Mouse (Mus musculus) liver, adult 2 months (tissue): ENCODE data around the gene Mterf4. TPM values are rescaled to one million over a fixed set of nuclear protein-coding genes. Genes with fewer than 3 reads are reported as not detected.
A peak's percentile ranks its signal among the peaks of the same experiment; 100 is the strongest.

Experiments
- DNase-seq: peaks from one replicate; pipeline ENCODE4 v3.0.0-alpha.2; 2011; ENCODE audit warnings: low read depth, low spot score; ENCODE audit errors: extremely low read depth
- H3K27ac ChIP-seq: fragments of 200-500 bp; replicated peaks from 2 replicates; pipeline ENCODE4 v1.5.1; 2012; ENCODE audit warnings: low read depth, mild to moderate bottlenecking, control low read depth, inconsistent platforms, low read length; ENCODE audit not compliant: insufficient read depth
- H3K27me3 ChIP-seq: fragments of 200-500 bp; 2 replicates; pipeline ENCODE4 v1.6.1; 2012; ENCODE audit warnings: mild to moderate bottlenecking, moderate library complexity, low read length, inconsistent platforms; ENCODE audit not compliant: control insufficient read depth, insufficient read depth
- H3K36me3 ChIP-seq: fragments of 200-500 bp; 2 replicates; pipeline ENCODE4 v1.6.1; 2012; ENCODE audit warnings: low read length, inconsistent platforms; ENCODE audit not compliant: control insufficient read depth, insufficient read depth
- H3K4me1 ChIP-seq: fragments of 200-500 bp; 2 replicates; pipeline ENCODE4 v1.6.1; 2011; ENCODE audit warnings: low read length; ENCODE audit not compliant: control insufficient read depth, insufficient read depth
- H3K4me3 ChIP-seq: fragments of 200-500 bp; 2 replicates; pipeline ENCODE4 v1.5.1; 2011; ENCODE audit warnings: low read depth, mild to moderate bottlenecking, control low read depth, low read length, moderate library complexity; ENCODE audit not compliant: insufficient read depth
- H3K79me2 ChIP-seq: fragments of 200-500 bp; 2 replicates; pipeline ENCODE4 v1.6.1; 2012; ENCODE audit warnings: inconsistent platforms, mild to moderate bottlenecking, low read length, moderate library complexity; ENCODE audit not compliant: control insufficient read depth, insufficient read depth
- H3K9ac ChIP-seq: fragments of 200-500 bp; 2 replicates; pipeline ENCODE4 v1.6.1; 2012; ENCODE audit warnings: low read depth, mild to moderate bottlenecking, control low read depth, inconsistent platforms, low read length
- CTCF ChIP-seq: fragments of 200-500 bp; IDR thresholded peaks from 2 replicates; pipeline ENCODE4 v1.5.1; 2011; ENCODE audit warnings: low read depth, low read length, control low read depth
- POLR2A ChIP-seq: fragments of 200-500 bp; IDR thresholded peaks from 2 replicates; pipeline ENCODE4 v1.6.1; 2011; ENCODE audit warnings: low read length, control low read depth; ENCODE audit not compliant: insufficient read depth; ENCODE audit errors: extremely low read depth
- WGBS: fragments of 180-500 bp; shearing (Covaris S2); methylation state at CpG from one replicate; pipeline ENCODE4 v1.1.7; 2018; 5-methylcytosine and 5-hydroxymethylcytosine counted together
- polyA plus RNA-seq: library from polyadenylated mRNA; depleted of rRNA; stranded (reverse); fragments of >200 nt; gene quantifications from 2 replicates; pipeline ENCODE4 v1.2.3, GENCODE M21; 2012
- total RNA-seq: library from RNA; depleted of rRNA; stranded (reverse); fragments of >200 nt; gene quantifications from 2 replicates; pipeline ENCODE4 v1.2.3, GENCODE M21; 2014

The Mterf4 gene
- total and polyA plus RNA-seq, 2 experiments, result 11.0 to 24.6 TPM

GRCm38 (mm10) chr1:93342648-93343503 lies 37.2 kb upstream of the Mterf4 start, which contains the start of the genes Ppp1r7 and Pask:
Gene Ppp1r7, plus strand, starts transcription at chr1:93342854.
Gene Pask, minus strand, starts transcription at chr1:93343482.
- Histone ChIP-seq H3K79me2 (peaks cover 4% of the 10 kb centered on the region; the same call in 1 of the 2 replicates), H3K36me3 (no peaks in the 10 kb centered on the region; the same call in 1 of the 2 replicates), H3K4me3 (peak within 1 kb of the TSS; percentile 81), H3K9ac (peak within 1 kb of the TSS; percentile 79), H3K4me1 (peaks cover 5% of the 10 kb centered on the region; the same call in 1 of the 2 replicates), H3K27me3 (no peaks in the 10 kb centered on the region), H3K27ac (peak within 1 kb of the TSS; percentile 21; the same call in 1 of the 2 replicates)
- under 1% methylated on average over 63 of the region's 63 CpGs for WGBS
- DNase-seq, result peak; percentile 94
- TF ChIP-seq CTCF, result no peak
- no peak for TF ChIP-seq POLR2A

- H3K27me3 ChIP-seq, result no peaks in the 10 kb centered on the region
- no peaks in the 10 kb centered on the region for H3K4me1 ChIP-seq
- no peak overlapping the region for H3K4me3 ChIP-seq
- DNase-seq, result no peak
- no peaks in the 10 kb centered on the region for H3K36me3 ChIP-seq
- no peak overlapping the region for H3K27ac ChIP-seq
- WGBS, result 90% methylated on average over 2 of the region's 2 CpGs
- no peak overlapping the region for H3K9ac ChIP-seq
- H3K79me2 ChIP-seq, result no peaks in the 10 kb centered on the region
- TF ChIP-seq CTCF, result no peak
- TF ChIP-seq POLR2A, result no peak
These were observed 28.9 kb upstream of the Mterf4 start for GRCm38 (mm10) chr1:93334621-93335020.

- Histone ChIP-seq H3K36me3 (no peaks in the 10 kb centered on the region; the same call in 1 of the 2 replicates), H3K27me3 (no peaks in the 10 kb centered on the region), H3K9ac (no peak overlapping the region), H3K4me1 (no peaks in the 10 kb centered on the region), H3K4me3 (no peak overlapping the region), H3K79me2 (no peaks in the 10 kb centered on the region), H3K27ac (no peak overlapping the region)
- WGBS, result 86% methylated on average over 3 of the region's 3 CpGs
- no peak for DNase-seq
- TF ChIP-seq CTCF (no peak), POLR2A (no peak)
These were observed 20.7 kb upstream of the Mterf4 start for GRCm38 (mm10) chr1:93326446-93326845.

DNA sequence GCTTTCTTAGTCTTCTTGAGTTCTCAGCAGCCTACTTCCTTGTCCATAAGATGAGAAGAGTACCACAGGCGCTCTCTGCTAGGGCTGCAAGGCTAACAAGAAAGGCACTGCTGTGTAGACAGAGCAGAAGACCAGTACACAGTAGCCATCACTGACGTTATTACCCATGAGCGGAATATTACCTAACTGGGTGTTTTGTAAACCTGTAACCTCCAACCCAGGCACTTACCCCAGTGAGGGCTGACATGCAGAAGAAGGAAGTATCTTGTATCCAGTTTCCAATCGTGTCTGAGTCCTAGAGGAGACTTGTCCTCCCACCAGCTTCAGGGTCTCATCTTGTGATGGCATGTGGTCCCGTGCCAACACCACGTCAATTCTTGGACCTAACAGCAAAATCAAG lies 18.3 kb upstream of the Mterf4 start:
- no peak overlapping the region for H3K4me3 ChIP-seq
- TF ChIP-seq CTCF, result no peak
- TF ChIP-seq POLR2A, result no peak
- no peaks in the 10 kb centered on the region for H3K27me3 ChIP-seq
- no peak for DNase-seq
- no peaks in the 10 kb centered on the region for H3K79me2 ChIP-seq
- H3K4me1 ChIP-seq, result no peaks in the 10 kb centered on the region
- no peak overlapping the region for H3K27ac ChIP-seq
- H3K9ac ChIP-seq, result no peak overlapping the region
- WGBS, result 89% methylated on average over 6 of the region's 6 CpGs
- no peaks in the 10 kb centered on the region; the same call in 1 of the 2 replicates for H3K36me3 ChIP-seq

DNA sequence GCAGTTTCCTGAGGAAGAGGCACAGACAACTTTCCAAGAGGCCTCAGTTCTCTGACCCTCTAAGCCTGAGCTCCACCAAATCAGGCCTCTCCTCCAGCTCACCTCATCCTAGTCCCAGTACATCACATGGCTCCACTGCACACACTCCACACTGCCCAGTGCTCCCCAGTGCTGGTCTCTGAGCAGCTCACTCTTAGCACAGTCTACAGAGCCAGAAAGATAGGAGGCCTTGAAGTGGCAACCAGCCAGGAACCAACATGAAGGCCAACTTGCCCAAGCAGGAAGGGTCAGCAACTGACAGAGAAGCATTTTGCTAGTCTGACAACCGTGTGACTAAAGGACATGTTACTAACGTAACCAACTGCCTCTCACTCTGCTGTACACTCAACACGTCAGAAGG lies 5.1 kb downstream of the Mterf4 start:
- Histone ChIP-seq H3K27ac (no peak overlapping the region), H3K4me3 (no peak overlapping the region), H3K9ac (no peak overlapping the region), H3K79me2 (no peaks in the 10 kb centered on the region; the same call in 1 of the 2 replicates), H3K4me1 (peaks cover 2% of the 10 kb centered on the region; the same call in 1 of the 2 replicates), H3K27me3 (no peaks in the 10 kb centered on the region), H3K36me3 (peaks cover 41% of the 10 kb centered on the region)
- WGBS, result 82% methylated on average over 3 of the region's 3 CpGs
- TF ChIP-seq CTCF, result no peak
- TF ChIP-seq POLR2A, result no peak
- DNase-seq, result peak; percentile 14
